Mouse (Mus musculus): Measurements from ENCODE around the gene Ppp1r21.

DNA sequence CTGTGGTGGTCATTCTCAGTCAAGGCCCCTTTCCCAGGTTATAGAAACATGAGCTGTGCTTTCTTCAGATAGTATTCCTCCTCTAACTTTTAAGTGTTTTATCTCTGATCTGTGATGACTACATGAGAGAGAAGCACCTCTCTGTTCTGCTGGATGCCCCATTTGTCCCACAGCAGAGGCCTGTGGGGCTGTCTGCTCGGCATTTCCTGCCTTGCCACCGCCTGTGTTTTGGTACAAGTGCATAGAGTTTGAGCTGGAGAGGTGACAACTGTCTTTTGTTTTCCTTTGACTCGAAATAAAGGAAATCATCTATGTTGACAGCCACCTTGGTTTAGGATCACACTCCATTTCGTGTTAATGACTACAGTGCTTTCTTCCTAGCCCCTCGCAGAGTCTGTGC is 44.9 kb downstream of the Ppp1r21 start:
- no peak for TF ChIP-seq TAL1 (IDR thresholded peaks at IDR 0.05; ENCODE audit: low read length)
- TF ChIP-seq GATA1 (IDR thresholded peaks at IDR 0.05; ENCODE audit: low read length) = no peak

Data from erythroblast, embryonic 14.5 days (primary cell).